In genomic region chr5:38429106-38429505, GRCm38 (mm10) we compare ENCODE assay signal across 13 mouse cellular contexts.
DNase-seq lines count a peak whose midpoint lies in the region.
"Had no signal": no experiment of that assay in that cellular context is flagged by ENCODE, and none has a peak within 500 bp of the region (broad histone marks: within the 10 kb centered on the region; RNA-seq: fewer than 3 reads in every experiment).

No protein-coding gene starts in this region.

- peak; percentile 2 for DNase-seq in adrenal gland, adult 2 months
- no peak for DNase-seq in adrenal gland, adult 18-20 months (ENCODE audit: low spot score in 2 of 2)
- DNase-seq in heart, adult 11 months: peak; percentile 80
- DNase-seq in heart, adult 9 months (ENCODE audit: low spot score in 2 of 2): no peak
- DNase-seq in left cerebral cortex, adult 9 months (ENCODE audit: low spot score in 2 of 2): no peak
- DNase-seq: adrenal gland, postnatal 10 days; adrenal gland, postnatal 25 days; cerebellum, adult 11-12 months; cerebellum, adult 2 months; cerebellum, adult 9-10 months; cerebellum, postnatal 10 days; cerebellum, postnatal 25 days; forebrain, postnatal 0 days had no signal

Comparison
In these comparisons a context has a peak if more than half of its experiments do, and no peak if none do; other contexts are left out.
1. DNase-seq: peak in adrenal gland, adult 2 months (single experiment) and heart, adult 11 months (single experiment); none in adrenal gland, adult 18-20 months (0 of 2), heart, adult 9 months (0 of 2) and left cerebral cortex, adult 9 months (0 of 2).